Mouse (Mus musculus): ENCODE results near the gene Stat4. TPM values are rescaled to one million over a fixed set of nuclear protein-coding genes. Genes with fewer than 3 reads are reported as not detected.

The Stat4 gene
- total RNA-seq (2021): not detected
- long read RNA-seq, experiment 1: 0 reads
- long read RNA-seq, experiment 2: 0 reads

GRCm38 (mm10) chr1:51986848-51987247, at the start of gene Stat4:
TSS of gene Stat4 (plus strand) at chr1:51987148.
- DNase-seq: no peak

GRCm38 (mm10) chr1:51938357-51938756, 48.6 kb upstream of the Stat4 start:
- no peak for DNase-seq

GRCm38 (mm10) chr1:51944755-51945154, 42.2 kb upstream of the Stat4 start:
- DNase-seq: no peak

- DNase-seq: no peak
Observed at GRCm38 (mm10) chr1:51947116-51947515, 39.8 kb upstream of the Stat4 start.

GRCm38 (mm10) chr1:51964647-51965046, 22.3 kb upstream of the Stat4 start:
- DNase-seq: no peak

GRCm38 (mm10) chr1:51968994-51969393, 18.0 kb upstream of the Stat4 start:
- no peak for DNase-seq

- no peak for DNase-seq
Observed at GRCm38 (mm10) chr1:51970182-51970581, 16.8 kb upstream of the Stat4 start.

GRCm38 (mm10) chr1:51975589-51975988, 11.4 kb upstream of the Stat4 start:
- no peak for DNase-seq

GRCm38 (mm10) chr1:51979048-51979447, 7.9 kb upstream of the Stat4 start:
- DNase-seq: no peak

- no peak for DNase-seq
Observed at GRCm38 (mm10) chr1:51991983-51992609, 5.1 kb downstream of the Stat4 start.

GRCm38 (mm10) chr1:51996056-51996455, 9.1 kb downstream of the Stat4 start:
- no peak for DNase-seq

- no peak for DNase-seq
Observed at GRCm38 (mm10) chr1:51996751-51997659, 10.1 kb downstream of the Stat4 start.

GRCm38 (mm10) chr1:51998542-51998941, 11.6 kb downstream of the Stat4 start:
- no peak for DNase-seq

GRCm38 (mm10) chr1:52004096-52004495, 17.1 kb downstream of the Stat4 start:
- peak; percentile 28 for DNase-seq

- no peak for DNase-seq
Observed at GRCm38 (mm10) chr1:52008443-52008842, 21.5 kb downstream of the Stat4 start.

- no peak for DNase-seq
Observed at GRCm38 (mm10) chr1:52008947-52009346, 22.0 kb downstream of the Stat4 start.

GRCm38 (mm10) chr1:52010741-52011140, 23.8 kb downstream of the Stat4 start:
- DNase-seq: no peak

GRCm38 (mm10) chr1:52011227-52011626, 24.3 kb downstream of the Stat4 start:
- DNase-seq: no peak

GRCm38 (mm10) chr1:52012231-52012630, 25.3 kb downstream of the Stat4 start:
- DNase-seq: no peak

GRCm38 (mm10) chr1:52012757-52013156, 25.8 kb downstream of the Stat4 start:
- no peak for DNase-seq

GRCm38 (mm10) chr1:52019621-52020020, 32.7 kb downstream of the Stat4 start:
- no peak for DNase-seq

- DNase-seq: no peak
Observed at GRCm38 (mm10) chr1:52021936-52022725, 35.2 kb downstream of the Stat4 start.

- no peak for DNase-seq
Observed at GRCm38 (mm10) chr1:52028686-52029085, 41.7 kb downstream of the Stat4 start.

All from gastrocnemius, postnatal 25 days (tissue).